Mouse (Mus musculus): ENCODE data around the gene Entpd5. TPM values are rescaled to one million over a fixed set of nuclear protein-coding genes. Genes with fewer than 3 reads are reported as not detected.
A peak's percentile ranks its signal among the peaks of the same experiment; 100 is the strongest.
"Not testable (repeated sequence)": the region's sequence is repeated elsewhere in the genome, so short reads cannot be mapped to it uniquely, and the experiment has no call there.

Entpd5 gene
- polyA plus RNA-seq, 1 experiment from 2014 or later, result 8.9 TPM

- Histone ChIP-seq H3K27me3 (ENCODE audit: low read depth, poor library complexity, severe bottlenecking) (no peaks in the 10 kb centered on the region), H3K27ac (peak within 1 kb of the TSS; percentile 81), H3K36me3 (peaks cover 1% of the 10 kb centered on the region), H3K4me1 (peaks cover 16% of the 10 kb centered on the region), H3K9me3 (replicated peaks) (no peaks in the 10 kb centered on the region), H3K4me3 (peak within 1 kb of the TSS; percentile 84)
- DNase-seq (ENCODE audit: low spot score), result peak; percentile 90
- WGBS, result 0% methylated on average over 51 of the region's 51 CpGs
Measured at GRCm38 (mm10) chr12:84361555-84362489, 47.0 kb downstream of the Entpd5 start, which contains the start of the genes Coq6 and Fam161b. Gene Coq6 (plus strand): TSS chr12:84361657. Gene Fam161b (minus strand): TSS chr12:84361833.

DNA sequence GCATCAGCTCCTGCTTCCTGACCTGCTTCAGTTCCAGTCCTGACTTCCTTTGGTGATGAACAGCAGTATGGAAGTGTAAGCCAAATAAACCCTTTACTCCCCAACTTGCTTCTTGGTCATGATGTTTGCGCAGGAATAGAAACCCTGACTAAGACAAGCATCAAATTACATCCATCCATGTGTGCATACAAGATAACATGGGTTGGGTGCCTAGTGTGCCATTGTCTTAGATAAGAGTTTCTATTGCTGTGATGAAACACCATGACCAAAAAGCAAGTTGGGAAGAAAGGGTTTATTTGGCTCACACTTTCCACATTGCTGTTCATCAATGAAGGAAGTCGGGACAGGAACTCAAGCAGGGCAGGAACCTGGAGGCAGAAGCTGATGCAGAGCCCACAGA is 50.1 kb downstream of the Entpd5 start:
- H3K9me3 ChIP-seq (replicated peaks); H3K27ac ChIP-seq; DNase-seq (ENCODE audit: low spot score); H3K27me3 ChIP-seq (ENCODE audit: low read depth, poor library complexity, severe bottlenecking); H3K4me3 ChIP-seq: not testable (repeated sequence)
- H3K36me3 ChIP-seq, result peaks cover 12% of the 10 kb centered on the region; the same call in 1 of the 2 replicates
- peaks cover 16% of the 10 kb centered on the region for H3K4me1 ChIP-seq
- WGBS, result 82% methylated on average over 2 of the region's 2 CpGs

GRCm38 (mm10) chr12:84347192-84347591 is 61.6 kb downstream of the Entpd5 start:
- Histone ChIP-seq H3K27me3 (ENCODE audit: low read depth, poor library complexity, severe bottlenecking) (no peaks in the 10 kb centered on the region), H3K27ac (no peak overlapping the region), H3K4me1 (no peaks in the 10 kb centered on the region), H3K9me3 (replicated peaks) (no peaks in the 10 kb centered on the region), H3K4me3 (no peak overlapping the region), H3K36me3 (peaks cover 58% of the 10 kb centered on the region)
- DNase-seq (ENCODE audit: low spot score), result peak; percentile 39
- 51% methylated on average over 2 of the region's 2 CpGs for WGBS

DNA sequence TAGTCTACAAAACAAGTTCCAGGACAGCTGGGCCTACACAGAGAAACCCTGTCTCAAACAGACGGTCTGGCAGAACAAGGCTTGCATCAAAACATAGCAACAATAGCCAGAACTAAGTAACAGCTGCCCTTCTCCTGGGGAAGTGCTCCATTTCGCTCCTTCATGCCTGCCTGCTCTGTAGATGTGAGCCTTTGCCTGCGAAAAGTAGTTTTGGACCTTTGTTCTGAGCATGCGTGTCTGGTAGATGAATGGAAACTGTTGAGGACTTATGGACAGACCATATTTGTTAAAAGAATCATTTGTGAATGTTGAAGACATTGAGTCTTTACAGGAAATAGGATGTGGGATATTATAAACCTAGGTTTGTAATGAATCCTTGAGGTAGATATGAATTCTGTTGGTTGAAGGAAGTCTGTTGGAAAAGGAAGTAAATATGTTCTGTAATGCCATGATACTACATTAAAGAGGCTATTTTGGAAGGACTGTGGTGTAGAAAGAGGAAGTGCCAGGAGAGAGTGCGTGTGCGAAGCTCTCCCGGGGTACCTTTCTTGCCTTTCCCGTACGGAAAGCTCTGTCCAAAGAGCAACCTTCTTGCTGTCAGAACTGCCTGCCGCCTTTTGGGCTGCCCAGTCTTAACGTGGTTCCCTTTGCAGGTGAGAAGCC is 71.7 kb downstream of the Entpd5 start:
- Histone ChIP-seq H3K9me3 (replicated peaks) (no peaks in the 10 kb centered on the region), H3K4me3 (no peak overlapping the region), H3K27ac (no peak overlapping the region), H3K4me1 (no peaks in the 10 kb centered on the region), H3K27me3 (ENCODE audit: low read depth, poor library complexity, severe bottlenecking) (no peaks in the 10 kb centered on the region), H3K36me3 (peaks cover 100% of the 10 kb centered on the region)
- WGBS, result 93% methylated on average over 11 of the region's 11 CpGs
- DNase-seq (ENCODE audit: low spot score), result no peak

GRCm38 (mm10) chr12:84327111-84327512 is 81.7 kb downstream of the Entpd5 start:
- Histone ChIP-seq H3K4me3 (no peak overlapping the region), H3K27me3 (ENCODE audit: low read depth, poor library complexity, severe bottlenecking) (no peaks in the 10 kb centered on the region), H3K4me1 (no peaks in the 10 kb centered on the region), H3K9me3 (replicated peaks) (no peaks in the 10 kb centered on the region), H3K36me3 (peaks cover 87% of the 10 kb centered on the region), H3K27ac (no peak overlapping the region)
- WGBS, result 85% methylated on average over 4 of the region's 4 CpGs
- no peak for DNase-seq (ENCODE audit: low spot score)

Other genes starting within 250 kb of the Entpd5 start
- gene Elmsan1, start 190.1 kb downstream of the Entpd5 start, polyA plus RNA-seq (2016; fragmentation: Nextera tagmentation; extraction: Ambion mirVana), result 9.2 and 10.7 TPM in 2 replicates
- 12.9 and 14.6 TPM in 2 replicates for gene Ptgr2, start 123.8 kb downstream of the Entpd5 start, polyA plus RNA-seq (2016; fragmentation: Nextera tagmentation; extraction: Ambion mirVana)
- gene Zfp410, start 92.2 kb downstream of the Entpd5 start, polyA plus RNA-seq (2016; fragmentation: Nextera tagmentation; extraction: Ambion mirVana), result 106 and 137 TPM in 2 replicates
- 47.0 and 49.4 TPM in 2 replicates for gene Coq6, start 47.4 kb downstream of the Entpd5 start, polyA plus RNA-seq (2016; fragmentation: Nextera tagmentation; extraction: Ambion mirVana)
- gene Fam161b, start 47.2 kb downstream of the Entpd5 start, polyA plus RNA-seq (2016; fragmentation: Nextera tagmentation; extraction: Ambion mirVana), result 3.7 TPM in 2 replicates
- gene Bbof1, start within 50 bp of the Entpd5 start, polyA plus RNA-seq (2016; fragmentation: Nextera tagmentation; extraction: Ambion mirVana), result 0.36 and 0.51 TPM in 2 replicates
- 23.1 and 24.8 TPM in 2 replicates for gene Rnf113a2, start 8.2 kb upstream of the Entpd5 start, polyA plus RNA-seq (2016; fragmentation: Nextera tagmentation; extraction: Ambion mirVana)
- gene Aldh6a1, start 42.0 kb upstream of the Entpd5 start, polyA plus RNA-seq (2016; fragmentation: Nextera tagmentation; extraction: Ambion mirVana), result 13.2 and 20.6 TPM in 2 replicates
- gene Lin52, start 42.4 kb upstream of the Entpd5 start, polyA plus RNA-seq (2016; fragmentation: Nextera tagmentation; extraction: Ambion mirVana), result 25.8 and 29.2 TPM in 2 replicates
- gene Vsx2, start 160.7 kb upstream of the Entpd5 start, polyA plus RNA-seq (2016; fragmentation: Nextera tagmentation; extraction: Ambion mirVana), result 0.33 TPM in 1 of 2 replicates, not detected in the other
- gene Abcd4, start 208.4 kb upstream of the Entpd5 start, polyA plus RNA-seq (2016; fragmentation: Nextera tagmentation; extraction: Ambion mirVana), result 12.3 and 13.5 TPM in 2 replicates
- gene Vrtn, start 232.0 kb upstream of the Entpd5 start, polyA plus RNA-seq (2016; fragmentation: Nextera tagmentation; extraction: Ambion mirVana), result not detected in 2 replicates

Data from limb, embryonic 10.5 days (tissue).